Mouse (Mus musculus): ENCODE results near the gene Osbpl10.

GRCm38 (mm10) chr9:115260464-115260863 is 282.1 kb downstream of the Osbpl10 start:
- TF ChIP-seq CTCF (IDR thresholded peaks at IDR 0.05; ENCODE audit: control insufficient read depth, insufficient read depth, low read length), result no peak
- no peak for TF ChIP-seq POLR2A (IDR thresholded peaks at IDR 0.05; ENCODE audit: borderline replicate concordance, control insufficient read depth, low read depth, low read length)

All from bone marrow, adult 2 months (tissue).